Mouse (Mus musculus): ENCODE measurements at regions not wholly inside any gene's neighbourhood (a gene's known extent, or its start where the extent isn't known, plus 50 kb on each side); places are given as distances from the start of the nearest gene placed in this dataset.
A peak's percentile ranks its signal among the peaks of the same experiment; 100 is the strongest.

DNA sequence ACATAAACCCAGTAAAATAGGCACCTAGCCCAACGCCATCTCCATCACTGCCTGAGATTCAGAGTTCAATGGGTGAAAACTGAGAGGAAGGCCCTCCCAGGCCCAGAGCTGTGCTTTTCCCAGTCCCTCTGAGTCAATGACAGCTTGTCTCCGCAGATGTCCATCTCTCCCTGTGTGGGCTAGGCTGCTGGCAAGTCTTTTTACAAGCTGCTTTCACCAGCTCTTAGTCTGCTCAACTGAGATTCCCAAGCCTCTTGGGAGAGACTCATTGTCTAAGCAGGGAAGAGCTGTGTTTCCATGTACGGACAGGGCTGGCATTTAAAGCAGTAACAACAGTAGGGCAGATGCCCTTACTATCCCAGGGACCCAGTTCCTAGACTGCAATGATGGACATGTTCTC is 585.5 kb upstream of the Gm19410 start:
- ATAC-seq (replicated peaks; ENCODE audit: poor library complexity, severe bottlenecking): no peak

DNA sequence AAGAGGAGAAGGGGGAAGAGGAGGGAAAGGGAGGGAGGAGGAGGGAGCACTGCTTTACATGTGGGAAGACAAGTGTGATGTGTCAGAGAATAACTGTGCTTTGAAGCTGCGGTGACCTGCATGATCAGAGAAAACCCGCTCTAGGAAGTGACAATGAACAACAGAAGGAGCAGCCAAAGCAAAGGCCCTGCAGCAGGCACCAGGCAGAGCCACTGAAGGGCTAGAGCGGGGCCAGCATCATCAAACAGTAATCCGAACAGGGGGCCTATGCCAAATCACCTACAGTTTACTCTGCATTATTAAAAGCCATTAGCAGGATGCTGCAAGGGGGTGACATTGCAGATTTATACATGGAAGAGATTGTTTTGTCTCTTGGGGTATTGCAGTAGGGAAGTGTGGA is 583.4 kb upstream of the Gm19410 start:
- no peak for ATAC-seq (replicated peaks; ENCODE audit: poor library complexity, severe bottlenecking)

DNA sequence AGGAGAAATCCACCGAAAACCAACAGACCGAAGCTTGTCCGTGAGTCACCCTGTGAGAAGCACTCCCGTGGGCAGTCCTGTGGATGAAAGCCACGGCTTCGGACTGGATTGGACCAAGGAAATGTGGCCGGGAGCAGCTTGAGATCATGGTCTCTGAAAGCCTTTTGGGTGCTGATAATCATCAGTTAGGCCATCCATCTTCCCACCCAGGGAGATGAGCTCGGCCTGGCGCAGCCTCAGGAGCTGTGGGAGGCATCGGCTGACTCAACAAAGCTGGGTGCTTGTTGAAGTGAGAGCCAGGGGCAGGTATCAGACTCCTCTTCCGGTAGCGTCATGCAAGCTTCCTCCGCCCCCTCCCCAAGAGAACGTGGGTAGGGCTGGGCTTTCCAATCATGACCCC is 582.2 kb upstream of the Gm19410 start:
- no peak for ATAC-seq (replicated peaks; ENCODE audit: poor library complexity, severe bottlenecking)

DNA sequence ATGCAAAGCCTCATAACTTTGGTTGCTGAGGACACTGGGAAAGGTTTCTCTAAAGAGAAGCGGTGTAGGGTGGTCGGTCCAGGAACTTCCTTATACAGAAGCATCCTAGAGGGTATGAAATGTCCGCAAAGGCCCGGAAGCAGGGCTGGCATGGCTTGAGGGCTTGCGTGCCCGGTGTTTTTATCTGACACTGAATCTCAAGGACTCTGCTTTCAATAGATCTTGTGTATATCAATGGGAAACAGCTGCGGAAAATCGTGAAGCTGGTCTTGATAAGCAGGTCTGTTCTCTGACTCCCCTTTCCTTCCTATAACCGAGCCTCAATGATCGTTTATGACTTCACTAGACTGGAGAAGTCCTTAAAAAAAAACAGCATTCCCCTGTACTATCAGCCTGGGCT is 580.4 kb upstream of the Gm19410 start:
- peak; percentile 58 for ATAC-seq (replicated peaks; ENCODE audit: poor library complexity, severe bottlenecking)

DNA sequence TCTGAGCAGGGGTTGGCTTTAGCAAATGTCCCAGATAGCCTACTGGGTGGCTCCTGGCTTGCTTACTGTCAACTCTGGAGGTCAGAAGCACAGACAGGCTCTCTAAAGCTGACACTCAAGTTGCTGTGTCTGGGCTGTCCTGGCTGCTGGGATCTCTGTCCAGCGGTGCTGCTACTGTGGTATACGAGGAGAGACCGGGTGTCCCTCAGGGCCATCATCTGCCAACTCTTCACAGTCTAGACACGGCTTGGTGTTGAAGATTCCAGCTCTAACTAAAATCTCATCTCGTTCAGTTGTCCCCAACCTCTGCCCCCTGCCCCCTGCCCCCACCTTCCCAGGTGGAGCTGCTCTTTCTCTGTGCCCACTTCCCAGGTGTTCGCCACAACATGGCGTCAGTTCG is 577.1 kb upstream of the Gm19410 start:
- no peak for ATAC-seq (replicated peaks; ENCODE audit: poor library complexity, severe bottlenecking)

DNA sequence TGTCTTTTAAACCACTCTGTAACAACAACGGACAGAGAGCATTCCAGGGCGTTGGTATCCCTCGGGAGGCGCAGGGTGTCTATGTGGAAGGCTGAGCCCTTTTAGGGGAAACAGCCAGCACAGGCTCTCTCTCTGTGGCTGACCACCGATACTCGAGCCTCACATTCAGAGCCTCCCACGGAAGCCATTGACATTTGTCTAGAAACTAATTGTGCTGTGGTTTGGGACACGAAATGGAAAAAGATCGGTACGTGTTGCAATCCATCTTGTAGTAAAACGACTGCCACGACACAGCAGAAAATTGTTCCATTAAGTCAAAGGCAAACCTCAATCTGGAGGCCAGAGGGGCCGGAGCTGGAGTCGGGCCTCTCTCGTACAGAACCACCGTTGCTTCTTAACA is 575.9 kb upstream of the Gm19410 start:
- peak; percentile 62 for ATAC-seq (replicated peaks; ENCODE audit: poor library complexity, severe bottlenecking)

DNA sequence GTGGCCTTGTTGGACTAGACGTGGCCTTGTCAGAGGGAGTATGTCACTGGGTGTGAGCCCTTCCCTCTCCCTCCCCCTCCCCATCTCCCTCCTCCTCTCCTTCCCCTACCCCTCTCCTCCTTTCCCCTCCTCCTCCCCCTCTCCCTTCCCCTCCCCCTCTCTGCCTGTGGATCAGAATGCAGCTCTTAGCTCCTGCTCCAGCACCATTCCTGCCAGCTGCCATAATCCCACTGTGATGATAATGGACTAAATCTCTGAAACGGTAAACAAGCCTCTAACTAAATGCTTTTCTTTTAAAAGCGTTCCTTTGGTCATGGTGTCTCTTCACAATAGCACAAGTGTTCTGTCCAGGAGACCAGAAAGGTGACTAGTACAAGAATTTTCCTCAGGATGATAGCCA is 573.1 kb upstream of the Gm19410 start:
- no peak for ATAC-seq (replicated peaks; ENCODE audit: poor library complexity, severe bottlenecking)

DNA sequence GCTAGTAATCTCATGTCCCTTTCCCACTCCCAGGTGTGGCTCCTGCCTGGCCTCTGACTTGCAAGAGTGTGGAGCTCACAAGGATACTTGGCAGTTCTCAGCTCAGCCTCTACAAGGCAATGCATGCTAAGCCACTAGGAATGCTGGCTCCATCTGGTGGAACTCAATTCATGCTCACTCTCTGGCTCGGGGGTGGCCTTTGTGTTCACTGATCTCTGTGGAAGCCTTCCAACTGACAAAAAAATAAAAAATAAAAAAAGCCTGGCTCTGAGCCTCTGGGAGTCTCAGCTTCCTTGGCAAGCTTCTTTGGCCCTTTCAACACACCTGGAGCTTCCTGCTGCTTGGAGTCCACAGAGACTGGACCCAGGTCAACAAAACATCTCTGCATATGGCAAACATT is 571.8 kb upstream of the Gm19410 start:
- no peak for ATAC-seq (replicated peaks; ENCODE audit: poor library complexity, severe bottlenecking)

DNA sequence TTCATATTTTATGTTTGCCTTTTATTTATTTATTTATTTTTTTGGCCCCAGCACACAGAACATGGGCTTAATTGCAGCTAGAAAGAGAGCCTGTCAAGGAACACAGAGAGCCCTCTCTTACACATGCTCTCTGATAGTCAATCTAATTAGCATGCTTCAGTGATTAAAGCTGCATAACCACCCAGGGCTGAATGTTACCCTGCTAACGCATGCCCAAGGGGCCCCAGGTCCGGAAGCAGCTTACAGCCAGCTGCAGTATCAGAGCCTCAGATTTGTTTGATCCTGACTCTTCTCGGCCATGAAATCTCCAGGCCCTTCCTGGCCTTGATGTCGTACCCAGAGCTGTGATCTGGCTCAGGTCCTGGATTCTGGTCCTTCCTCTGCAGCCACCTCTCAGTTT is 569.4 kb upstream of the Gm19410 start:
- no peak for ATAC-seq (replicated peaks; ENCODE audit: poor library complexity, severe bottlenecking)

DNA sequence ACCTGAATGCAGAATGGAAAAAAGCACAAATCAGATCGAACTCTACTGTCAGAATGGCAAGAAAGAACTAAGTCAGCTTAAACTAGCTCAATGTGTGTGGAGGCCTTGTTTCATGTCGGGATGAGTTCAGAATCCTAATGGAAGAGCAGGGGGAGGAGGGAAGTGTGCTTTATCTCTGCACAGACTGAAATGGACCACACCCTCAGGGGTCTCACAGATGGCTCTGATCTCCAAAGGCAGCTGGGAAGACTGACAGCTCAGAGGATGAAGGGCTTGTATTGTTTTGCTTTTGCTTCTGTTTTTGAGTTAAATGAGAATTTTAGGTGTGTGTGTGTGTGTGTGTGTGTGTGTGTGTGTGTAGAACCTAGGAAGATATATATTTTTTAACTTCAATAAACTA is 566.8 kb upstream of the Gm19410 start:
- no peak for ATAC-seq (replicated peaks; ENCODE audit: poor library complexity, severe bottlenecking)

DNA sequence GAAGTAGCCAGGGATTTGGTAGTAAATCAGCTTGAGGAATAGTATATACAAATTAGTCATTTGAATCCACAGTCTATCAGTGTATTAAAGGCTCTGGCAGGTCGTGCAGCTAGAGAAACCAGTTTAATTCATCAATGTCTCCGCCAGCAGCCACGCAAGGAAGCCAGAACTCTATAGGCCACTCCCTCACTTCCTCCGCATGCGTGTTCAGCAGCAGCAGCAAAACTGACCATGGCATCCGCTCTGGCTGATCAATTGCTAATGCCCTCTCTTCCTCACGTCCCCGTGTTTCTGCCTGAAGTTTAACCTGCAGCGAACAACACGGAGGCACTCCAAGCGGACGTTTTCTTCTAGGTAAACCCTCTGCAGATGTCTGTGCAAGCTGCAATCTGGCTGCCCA is 564.2 kb upstream of the Gm19410 start:
- ATAC-seq (replicated peaks; ENCODE audit: poor library complexity, severe bottlenecking): no peak

DNA sequence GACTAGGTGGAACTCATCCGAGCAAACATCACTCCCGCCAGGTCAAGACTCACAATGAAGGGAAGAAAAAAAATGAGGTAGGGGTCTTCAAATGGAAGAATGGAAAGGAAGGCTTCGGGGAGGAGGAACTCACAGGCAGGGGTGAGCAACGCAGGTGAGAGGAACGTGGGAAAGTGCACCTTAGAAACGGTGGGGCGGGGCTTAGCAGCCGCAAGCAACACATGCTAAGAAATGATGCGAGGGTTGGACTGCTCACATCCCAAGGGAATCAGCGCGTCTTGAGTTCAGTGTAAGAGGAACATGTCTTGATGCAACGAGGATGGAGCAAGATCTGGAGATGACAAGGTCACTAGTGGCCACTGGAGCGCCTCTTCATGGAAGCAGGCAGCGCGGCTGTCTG is 560.6 kb upstream of the Gm19410 start:
- 0 out of 2 replicates have a peak, but pooled peaks have one; percentile 2 for ATAC-seq (replicated peaks; ENCODE audit: poor library complexity, severe bottlenecking)

DNA sequence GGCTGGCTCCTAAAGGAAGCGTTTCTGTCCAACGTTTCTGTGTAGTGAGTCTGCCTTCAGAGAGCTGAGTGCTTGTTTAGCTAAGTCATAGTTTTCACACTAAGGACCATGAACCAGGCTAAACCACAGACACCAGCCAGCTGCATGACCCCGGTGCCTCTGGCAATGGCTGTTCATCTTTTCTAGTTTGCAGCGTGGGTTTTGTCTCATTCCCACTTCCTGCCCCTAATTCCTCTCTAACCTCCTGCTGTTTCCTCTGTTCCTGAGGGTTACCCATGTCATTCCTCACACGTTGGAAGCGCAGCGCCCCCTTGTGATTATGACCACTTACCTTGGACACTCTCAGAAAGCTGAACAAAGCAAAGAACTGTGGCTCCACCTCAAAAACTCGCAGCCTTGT is 560.1 kb upstream of the Gm19410 start:
- ATAC-seq (replicated peaks; ENCODE audit: poor library complexity, severe bottlenecking): peak; percentile 34

DNA sequence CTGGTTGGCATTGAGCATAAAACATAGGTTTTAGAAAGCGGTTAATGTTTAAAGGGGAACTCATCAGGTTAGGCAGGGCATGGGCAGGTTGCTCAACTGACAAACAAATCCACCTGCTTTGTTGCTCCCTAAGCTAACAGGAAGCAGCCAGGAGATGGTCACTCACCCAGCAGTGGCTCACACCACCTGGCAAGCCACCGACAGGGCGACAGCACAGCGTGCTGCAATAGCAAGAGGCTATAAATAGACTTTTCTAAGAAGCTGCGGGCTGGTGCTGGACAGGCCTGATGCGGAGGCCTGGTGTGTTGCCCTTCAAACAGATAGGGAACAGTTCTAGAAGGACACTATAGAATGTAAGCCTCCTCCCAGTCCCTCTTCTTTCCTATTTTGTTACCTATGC is 559.3 kb upstream of the Gm19410 start:
- peak; percentile 64 for ATAC-seq (replicated peaks; ENCODE audit: poor library complexity, severe bottlenecking)

DNA sequence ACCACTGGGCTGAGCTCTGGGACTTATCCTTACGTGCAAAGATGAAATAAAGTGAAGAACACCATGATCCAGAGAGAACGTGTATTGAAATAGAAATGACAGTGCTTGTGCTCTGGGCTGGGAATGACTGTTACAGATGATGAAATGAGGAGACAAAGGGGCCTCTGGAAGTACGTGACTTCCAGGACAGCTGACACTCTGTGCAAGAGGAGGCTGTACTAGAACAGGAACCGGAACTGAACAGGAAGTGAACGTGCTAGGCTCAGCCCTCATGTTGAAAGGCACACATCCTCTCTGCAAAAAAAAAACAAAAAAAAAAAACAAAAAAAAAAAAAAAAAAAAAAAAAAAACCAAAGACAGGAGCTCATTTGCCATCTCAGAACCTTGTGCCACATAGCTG is 557.2 kb upstream of the Gm19410 start:
- peak; percentile 83 for ATAC-seq (replicated peaks; ENCODE audit: poor library complexity, severe bottlenecking)

DNA sequence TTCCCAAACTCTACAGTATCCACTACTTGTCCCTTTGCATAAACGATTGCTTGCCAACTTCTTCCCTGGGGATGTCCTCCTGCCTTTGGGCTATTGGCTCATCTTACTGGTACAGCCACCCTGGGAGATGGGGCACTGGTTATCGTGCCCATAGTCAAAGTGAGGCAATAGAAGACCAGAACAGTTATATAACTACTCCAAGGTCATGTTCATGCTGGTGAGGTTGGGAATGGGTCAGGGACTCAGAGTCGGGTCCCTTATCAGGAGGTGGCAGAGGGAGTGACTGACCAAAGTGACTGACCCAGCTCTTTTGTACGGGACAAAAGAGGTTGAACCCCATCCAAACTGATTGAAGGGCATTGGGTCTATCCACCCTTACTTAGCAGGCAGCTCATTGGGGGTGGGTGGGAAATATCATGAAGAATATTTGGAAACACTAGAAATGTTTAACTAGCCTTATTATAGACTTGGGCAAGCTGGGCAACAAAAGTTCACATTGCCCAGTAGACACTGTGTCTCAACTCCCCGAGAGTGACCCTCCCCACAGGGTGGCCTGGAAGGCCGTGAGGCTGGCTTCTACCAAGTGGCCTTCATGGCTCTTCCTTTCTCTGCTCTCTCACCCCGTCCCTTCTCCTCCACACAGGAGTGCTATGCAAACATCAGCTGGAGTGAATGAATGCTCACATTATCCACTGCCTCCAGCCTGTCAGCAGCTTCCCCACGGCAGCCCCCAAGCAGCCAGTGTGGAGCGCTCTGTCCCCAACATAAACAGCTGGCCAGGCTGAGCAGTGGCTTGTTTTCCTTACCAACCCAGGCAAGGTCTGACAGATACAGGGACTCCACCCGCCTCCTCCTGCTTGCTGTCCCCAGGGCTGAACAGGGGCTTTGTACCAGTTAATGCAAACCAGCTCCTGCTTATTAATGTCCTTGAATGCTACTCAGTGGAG is 553.8 kb upstream of the Gm19410 start:
- ATAC-seq (replicated peaks; ENCODE audit: poor library complexity, severe bottlenecking): no peak

DNA sequence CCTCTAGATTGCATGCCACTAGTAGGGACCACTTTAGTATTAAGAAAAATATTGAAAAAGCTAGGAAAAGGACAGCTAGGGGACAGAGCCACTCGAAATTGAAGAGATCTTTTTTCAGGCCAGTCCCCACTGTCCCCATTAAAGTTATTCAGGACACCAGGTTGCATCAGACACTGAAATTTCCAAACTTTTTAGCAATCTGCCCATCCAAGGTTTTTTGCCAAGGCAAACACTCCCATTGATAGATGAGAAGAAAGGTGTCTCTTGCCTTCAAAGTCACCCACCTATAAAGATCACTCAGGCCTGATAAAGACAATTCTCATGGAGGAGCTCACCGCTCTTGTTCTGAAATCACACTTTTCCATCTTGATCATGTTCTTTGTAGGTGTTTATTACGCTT is 552.1 kb upstream of the Gm19410 start:
- ATAC-seq (replicated peaks; ENCODE audit: poor library complexity, severe bottlenecking): no peak

DNA sequence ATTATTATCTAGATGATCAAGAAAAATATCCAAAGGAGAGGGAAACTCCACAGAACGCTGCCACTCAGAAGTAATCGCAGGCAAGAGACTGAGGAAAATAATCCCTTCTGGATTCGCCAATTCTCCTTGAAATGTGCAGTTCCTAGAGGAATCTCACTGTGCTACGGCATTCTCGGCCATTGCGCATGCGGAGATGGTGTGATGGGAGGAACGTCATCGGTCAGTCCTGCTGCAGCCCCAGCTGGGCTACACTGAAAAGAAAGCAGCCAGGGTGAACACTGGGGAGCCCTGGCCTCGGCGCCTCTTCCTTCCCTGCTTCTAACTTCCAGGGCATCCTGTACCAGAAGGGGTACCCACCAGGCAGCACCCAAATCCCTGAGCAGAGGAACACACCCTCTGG is 548.0 kb upstream of the Gm19410 start:
- no peak for ATAC-seq (replicated peaks; ENCODE audit: poor library complexity, severe bottlenecking)

DNA sequence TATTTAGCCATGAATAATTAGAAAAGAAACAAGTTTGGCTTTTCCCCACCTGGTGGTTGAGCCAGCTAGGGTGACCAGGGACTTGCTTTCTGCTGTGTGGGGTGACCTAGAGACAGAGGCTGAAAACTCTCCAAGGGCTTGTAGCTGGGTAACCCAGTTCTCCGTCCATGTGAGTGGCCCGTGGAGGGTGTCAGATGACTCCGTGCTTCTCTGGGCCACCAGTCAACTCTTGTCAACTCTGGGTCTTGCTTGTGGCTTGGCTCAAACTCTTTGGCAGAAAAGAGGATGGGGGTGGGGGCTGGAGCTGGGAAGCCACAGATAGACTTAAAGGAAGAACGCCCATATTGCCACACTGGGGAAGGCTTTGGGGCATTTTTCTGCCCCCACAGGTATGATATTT is 547.3 kb upstream of the Gm19410 start:
- peak; percentile 63 for ATAC-seq (replicated peaks; ENCODE audit: poor library complexity, severe bottlenecking)

DNA sequence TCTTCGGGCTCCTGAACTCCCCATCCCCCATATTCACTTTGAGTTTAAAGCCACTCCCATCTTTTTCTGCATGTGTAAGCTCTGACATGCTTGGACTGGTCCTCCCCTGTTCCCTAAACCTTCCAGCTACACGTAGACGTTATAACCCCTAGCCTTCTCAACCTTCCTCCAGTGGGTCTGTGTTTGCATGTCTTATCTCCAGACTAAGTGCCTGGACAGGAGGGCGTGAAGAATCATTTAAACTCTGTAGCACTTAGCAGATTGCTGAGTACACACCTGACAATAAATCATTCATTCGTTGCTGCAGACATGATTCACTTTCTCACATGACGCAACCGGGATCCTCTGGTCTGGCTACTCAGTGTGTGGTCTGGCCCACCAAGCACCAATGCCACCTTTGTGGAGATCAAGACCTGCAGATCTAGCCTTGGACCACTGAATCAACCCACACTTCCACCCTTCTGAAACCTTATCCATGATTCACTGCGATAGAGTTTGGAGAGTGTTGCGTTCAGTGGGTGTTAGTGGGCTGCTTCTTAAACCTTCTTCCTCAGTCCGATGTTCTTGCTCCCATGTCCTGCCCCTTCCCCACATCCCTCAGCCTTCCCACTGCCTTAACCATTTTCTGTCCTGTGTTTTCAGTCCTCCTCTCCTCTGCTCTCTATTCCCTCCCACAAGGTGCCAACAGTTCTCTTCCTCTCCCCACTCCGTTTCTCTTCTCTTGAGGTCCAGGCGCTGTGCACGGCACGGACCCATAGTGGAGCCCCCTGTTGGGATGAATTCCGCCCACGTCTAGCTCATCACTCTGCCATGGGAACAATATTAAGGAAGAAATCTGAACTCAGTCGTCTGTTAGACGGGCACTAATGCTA is 541.3 kb upstream of the Gm19410 start:
- no peak for ATAC-seq (replicated peaks; ENCODE audit: poor library complexity, severe bottlenecking)

DNA sequence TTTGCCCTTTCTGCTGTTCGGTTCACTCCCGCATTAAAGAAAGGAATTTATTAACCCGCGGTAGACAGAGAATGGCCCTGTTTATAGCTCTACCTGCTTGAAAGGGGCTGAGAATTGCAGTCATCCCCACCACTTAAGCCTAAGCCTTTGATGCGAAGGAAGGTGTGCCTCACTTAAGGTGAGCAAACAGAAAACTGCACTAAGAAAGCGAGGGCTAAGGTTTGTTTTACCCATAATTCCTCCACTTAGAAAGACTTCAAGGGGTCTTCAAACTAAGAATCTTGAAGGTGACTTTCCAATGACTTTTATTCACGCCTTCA is 540.7 kb upstream of the Gm19410 start:
- ATAC-seq (replicated peaks; ENCODE audit: poor library complexity, severe bottlenecking): no peak

DNA sequence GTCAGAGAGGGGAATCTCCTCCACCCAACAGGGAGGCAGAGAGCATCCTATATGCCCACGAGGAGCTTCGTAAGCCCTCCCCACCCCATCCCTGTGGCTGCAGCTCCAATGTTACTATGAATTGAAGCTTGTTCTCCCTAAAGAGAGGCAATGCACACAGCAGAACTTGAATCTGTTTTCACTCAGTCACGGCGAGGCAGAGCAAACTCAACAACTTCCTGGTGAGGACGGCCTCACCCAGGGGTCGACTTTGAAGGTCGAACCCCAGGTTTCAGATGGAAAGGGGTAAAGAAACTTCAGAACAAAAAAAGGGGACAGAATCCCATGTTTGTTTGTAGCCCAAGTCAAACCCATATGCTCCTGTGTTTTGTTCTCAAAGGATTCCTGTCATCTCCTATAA is 538.5 kb upstream of the Gm19410 start:
- ATAC-seq (replicated peaks; ENCODE audit: poor library complexity, severe bottlenecking): no peak

Data from granulocyte monocyte progenitor cell, adult 5-6 weeks (primary cell).